Mouse (Mus musculus): ENCODE results near the gene Tfpi. TPM values are rescaled to one million over a fixed set of nuclear protein-coding genes. Genes with fewer than 3 reads are reported as not detected.
A peak's percentile ranks its signal among the peaks of the same experiment; 100 is the strongest.
"Not testable (repeated sequence)": the region's sequence is repeated elsewhere in the genome, so short reads cannot be mapped to it uniquely, and the experiment has no call there.

The Tfpi gene
- polyA plus RNA-seq, 1 experiment: 23.2 TPM

GRCm38 (mm10) chr2:84513281-84513680 lies 36.7 kb upstream of the Tfpi start:
- WGBS: 85% methylated on average over 3 of the region's 3 CpGs
- no peak overlapping the region for H3K4me3 ChIP-seq (replicated peaks; ENCODE audit: control insufficient read depth, low read depth, low read length)

DNA sequence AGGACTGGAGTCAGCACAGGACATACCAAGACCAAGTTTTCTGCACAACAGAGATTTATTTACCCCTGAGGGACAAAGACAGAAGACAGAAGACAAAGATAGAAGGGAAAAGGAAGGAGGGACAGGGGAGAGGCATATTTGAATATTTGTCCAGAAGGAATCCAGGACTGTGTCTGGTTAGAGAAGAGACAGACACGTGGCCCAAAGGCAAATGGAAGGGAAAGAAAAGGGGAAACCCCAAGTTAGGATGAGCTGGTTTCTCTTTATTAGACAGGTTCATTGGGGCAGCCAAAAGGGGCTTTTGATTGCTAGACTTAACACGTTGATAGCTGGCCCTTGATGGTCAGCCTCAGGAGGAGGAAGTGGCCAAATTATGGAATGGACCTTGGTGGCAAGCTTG lies 34.9 kb upstream of the Tfpi start:
- Histone ChIP-seq H3K27ac (ENCODE audit: control insufficient read depth, insufficient read depth, low read depth, low read length, poor library complexity) (no peak overlapping the region), H3K4me1 (ENCODE audit: control insufficient read depth, insufficient read depth, low read length) (no peaks in the 10 kb centered on the region), H3K4me3 (replicated peaks; ENCODE audit: control insufficient read depth, low read depth, low read length) (no peak overlapping the region)
- 50% methylated on average over 2 of the region's 2 CpGs for WGBS
- TF ChIP-seq CTCF (IDR thresholded peaks at IDR 0.05; ENCODE audit: control insufficient read depth, insufficient read depth, low read length): no peak
- no peak for TF ChIP-seq POLR2A (IDR thresholded peaks at IDR 0.05; ENCODE audit: borderline replicate concordance, control insufficient read depth, low read depth, low read length)

More at GRCm38 (mm10) chr2:84513281-84513680, 36.7 kb upstream of the Tfpi start:
- Histone ChIP-seq H3K4me1 (ENCODE audit: control insufficient read depth, insufficient read depth, low read length) (no peaks in the 10 kb centered on the region), H3K27ac (ENCODE audit: control insufficient read depth, insufficient read depth, low read depth, low read length, poor library complexity) (no peak overlapping the region)
- no peak for TF ChIP-seq CTCF (IDR thresholded peaks at IDR 0.05; ENCODE audit: control insufficient read depth, insufficient read depth, low read length)
- no peak for TF ChIP-seq POLR2A (IDR thresholded peaks at IDR 0.05; ENCODE audit: borderline replicate concordance, control insufficient read depth, low read depth, low read length)

GRCm38 (mm10) chr2:84511036-84511435 lies 34.5 kb upstream of the Tfpi start:
- TF ChIP-seq CTCF (IDR thresholded peaks at IDR 0.05; ENCODE audit: control insufficient read depth, insufficient read depth, low read length) (no peak), POLR2A (IDR thresholded peaks at IDR 0.05; ENCODE audit: borderline replicate concordance, control insufficient read depth, low read depth, low read length) (no peak)
- Histone ChIP-seq H3K4me3 (replicated peaks; ENCODE audit: control insufficient read depth, low read depth, low read length) (no peak overlapping the region), H3K4me1 (ENCODE audit: control insufficient read depth, insufficient read depth, low read length) (no peaks in the 10 kb centered on the region), H3K27ac (ENCODE audit: control insufficient read depth, insufficient read depth, low read depth, low read length, poor library complexity) (no peak overlapping the region)
- WGBS: 84% methylated on average over 4 of the region's 4 CpGs

GRCm38 (mm10) chr2:84504954-84505394 lies 28.4 kb upstream of the Tfpi start:
- peak overlapping the region; percentile 74 for H3K27ac ChIP-seq (ENCODE audit: control insufficient read depth, insufficient read depth, low read depth, low read length, poor library complexity)
- H3K4me1 ChIP-seq (ENCODE audit: control insufficient read depth, insufficient read depth, low read length): not testable (repeated sequence)
- peak overlapping the region; percentile 28 for H3K4me3 ChIP-seq (replicated peaks; ENCODE audit: control insufficient read depth, low read depth, low read length)
- 23% methylated on average over 6 of the region's 11 CpGs for WGBS

GRCm38 (mm10) chr2:84504285-84504684 lies 27.7 kb upstream of the Tfpi start:
- TF ChIP-seq POLR2A (IDR thresholded peaks at IDR 0.05; ENCODE audit: borderline replicate concordance, control insufficient read depth, low read depth, low read length) (no peak), CTCF (IDR thresholded peaks at IDR 0.05; ENCODE audit: control insufficient read depth, insufficient read depth, low read length) (no peak)
- no peaks in the 10 kb centered on the region for H3K4me1 ChIP-seq (ENCODE audit: control insufficient read depth, insufficient read depth, low read length)
- no peak overlapping the region for H3K4me3 ChIP-seq (replicated peaks; ENCODE audit: control insufficient read depth, low read depth, low read length)
- WGBS: 34% methylated on average over 4 of the region's 4 CpGs
- H3K27ac ChIP-seq (ENCODE audit: control insufficient read depth, insufficient read depth, low read depth, low read length, poor library complexity): no peak overlapping the region

DNA sequence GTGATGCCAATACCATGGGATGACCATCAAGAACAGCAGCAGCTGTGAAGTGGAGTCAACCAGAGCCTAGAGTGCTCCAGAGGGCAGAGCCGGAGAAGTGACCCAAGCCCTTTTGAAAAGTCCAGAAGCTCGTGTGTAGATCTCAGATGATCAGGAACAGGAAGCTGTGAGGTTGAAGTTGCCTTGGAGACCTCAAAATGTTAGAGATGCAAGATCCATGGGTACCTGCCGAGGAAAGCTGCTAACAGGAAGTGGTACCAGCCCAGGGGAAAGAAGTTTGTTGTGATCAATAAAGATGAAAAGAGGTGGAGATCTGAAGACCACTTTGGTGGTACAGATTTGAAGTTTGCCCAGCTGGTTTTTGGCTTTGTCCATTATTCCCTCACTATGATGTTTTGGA lies 22.3 kb upstream of the Tfpi start:
- Histone ChIP-seq H3K4me1 (ENCODE audit: control insufficient read depth, insufficient read depth, low read length) (no peaks in the 10 kb centered on the region), H3K4me3 (replicated peaks; ENCODE audit: control insufficient read depth, low read depth, low read length) (no peak overlapping the region), H3K27ac (ENCODE audit: control insufficient read depth, insufficient read depth, low read depth, low read length, poor library complexity) (no peak overlapping the region)
- TF ChIP-seq CTCF (IDR thresholded peaks at IDR 0.05; ENCODE audit: control insufficient read depth, insufficient read depth, low read length): no peak
- no peak for TF ChIP-seq POLR2A (IDR thresholded peaks at IDR 0.05; ENCODE audit: borderline replicate concordance, control insufficient read depth, low read depth, low read length)
- 40% methylated on average over 3 of the region's 3 CpGs for WGBS

- Histone ChIP-seq H3K27ac (ENCODE audit: control insufficient read depth, insufficient read depth, low read depth, low read length, poor library complexity) (no peak overlapping the region), H3K4me1 (ENCODE audit: control insufficient read depth, insufficient read depth, low read length) (no peaks in the 10 kb centered on the region), H3K4me3 (replicated peaks; ENCODE audit: control insufficient read depth, low read depth, low read length) (no peak overlapping the region)
- WGBS: 81% methylated on average over 3 of the region's 3 CpGs
- no peak for TF ChIP-seq POLR2A (IDR thresholded peaks at IDR 0.05; ENCODE audit: borderline replicate concordance, control insufficient read depth, low read depth, low read length)
- no peak for TF ChIP-seq CTCF (IDR thresholded peaks at IDR 0.05; ENCODE audit: control insufficient read depth, insufficient read depth, low read length)
These were observed 18.5 kb upstream of the Tfpi start for GRCm38 (mm10) chr2:84495108-84495507.

- WGBS: 93% methylated on average over 2 of the region's 2 CpGs
- TF ChIP-seq POLR2A (IDR thresholded peaks at IDR 0.05; ENCODE audit: borderline replicate concordance, control insufficient read depth, low read depth, low read length): no peak
- TF ChIP-seq CTCF (IDR thresholded peaks at IDR 0.05; ENCODE audit: control insufficient read depth, insufficient read depth, low read length): no peak
- Histone ChIP-seq H3K27ac (ENCODE audit: control insufficient read depth, insufficient read depth, low read depth, low read length, poor library complexity) (no peak overlapping the region), H3K4me3 (replicated peaks; ENCODE audit: control insufficient read depth, low read depth, low read length) (no peak overlapping the region), H3K4me1 (ENCODE audit: control insufficient read depth, insufficient read depth, low read length) (no peaks in the 10 kb centered on the region)
These were observed 17.1 kb upstream of the Tfpi start for GRCm38 (mm10) chr2:84493626-84494025.

DNA sequence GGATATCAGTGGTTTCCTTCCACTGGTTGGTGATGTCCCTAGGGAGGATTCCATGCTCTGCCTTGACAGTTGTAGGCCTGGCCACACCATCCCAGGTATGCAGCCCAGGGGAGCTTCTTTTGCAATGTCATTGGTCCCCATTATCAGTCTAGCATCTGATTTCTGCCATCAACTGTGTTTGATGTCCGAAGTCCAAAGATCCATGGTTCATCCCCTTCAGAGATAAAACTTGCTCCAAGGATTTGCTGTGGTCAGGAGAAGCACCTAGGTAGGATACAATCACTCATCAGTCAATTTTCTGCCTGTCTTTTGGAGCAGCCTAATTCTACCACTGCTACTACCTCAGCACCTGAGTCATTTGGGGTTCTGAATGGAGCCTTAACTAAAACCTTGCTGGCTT lies 15.1 kb upstream of the Tfpi start:
- WGBS: 78% methylated on average over 1 of the region's 1 CpGs
- TF ChIP-seq CTCF (IDR thresholded peaks at IDR 0.05; ENCODE audit: control insufficient read depth, insufficient read depth, low read length) (no peak), POLR2A (IDR thresholded peaks at IDR 0.05; ENCODE audit: borderline replicate concordance, control insufficient read depth, low read depth, low read length) (no peak)
- H3K4me1 ChIP-seq (ENCODE audit: control insufficient read depth, insufficient read depth, low read length): no peaks in the 10 kb centered on the region
- H3K27ac ChIP-seq (ENCODE audit: control insufficient read depth, insufficient read depth, low read depth, low read length, poor library complexity): no peak overlapping the region
- no peak overlapping the region for H3K4me3 ChIP-seq (replicated peaks; ENCODE audit: control insufficient read depth, low read depth, low read length)

All from bone marrow, adult 2 months (tissue).